Mouse (Mus musculus) adrenal gland, postnatal 25 days (tissue): ENCODE results near the gene Slc17a3. TPM values are rescaled to one million over a fixed set of nuclear protein-coding genes. Genes with fewer than 3 reads are reported as not detected.

Source experiments
- DNase-seq: peaks from one replicate; pipeline ENCODE4 v3.0.0; 2021; ENCODE audit warnings: mixed read lengths
- total RNA-seq: library from RNA; stranded (reverse); gene quantifications from 2 replicates; pipeline ENCODE4 v1.2.3, GENCODE M21; 2021

The Slc17a3 gene
- total RNA-seq, 1 experiment from 2014 or later: 0.46 TPM

- no peak for DNase-seq
Measured at GRCm38 (mm10) chr13:23873141-23873540, 33.9 kb downstream of the Slc17a3 start.

- DNase-seq: no peak
Measured at GRCm38 (mm10) chr13:23879106-23879505, 39.9 kb downstream of the Slc17a3 start.

GRCm38 (mm10) chr13:23879636-23880035 lies 40.4 kb downstream of the Slc17a3 start:
- no peak for DNase-seq

GRCm38 (mm10) chr13:23885540-23885939 lies 46.3 kb downstream of the Slc17a3 start:
- DNase-seq: no peak

GRCm38 (mm10) chr13:23887026-23887725 lies 47.9 kb downstream of the Slc17a3 start:
- no peak for DNase-seq

- no peak for DNase-seq
Measured at GRCm38 (mm10) chr13:23889011-23889605, 49.9 kb downstream of the Slc17a3 start.

GRCm38 (mm10) chr13:23892592-23893268 lies 53.5 kb downstream of the Slc17a3 start:
- DNase-seq: no peak

- DNase-seq: no peak
Measured at GRCm38 (mm10) chr13:23893269-23893593, 54.0 kb downstream of the Slc17a3 start.

GRCm38 (mm10) chr13:23898242-23898641 lies 59.0 kb downstream of the Slc17a3 start:
- no peak for DNase-seq

GRCm38 (mm10) chr13:23906906-23907305 lies 67.7 kb downstream of the Slc17a3 start:
- DNase-seq: no peak

GRCm38 (mm10) chr13:23910121-23910520 lies 70.9 kb downstream of the Slc17a3 start:
- no peak for DNase-seq

Other genes with a start within 250 kb of the Slc17a3 start
- gene Hist1h2be, start 218.3 kb upstream of the Slc17a3 start, total RNA-seq: 18.6 and 18.8 TPM in 2 replicates
- 102 and 118 TPM in 2 replicates for gene Hist1h1e, start 216.9 kb upstream of the Slc17a3 start, total RNA-seq
- 3.5 and 4.3 TPM in 2 replicates for gene Hist1h2ac, start 155.5 kb upstream of the Slc17a3 start, total RNA-seq
- gene Hist1h2bc, start 155.2 kb upstream of the Slc17a3 start, total RNA-seq: 193 and 227 TPM in 2 replicates
- gene Hist1h1t, start 143.6 kb upstream of the Slc17a3 start, total RNA-seq: not detected in 2 replicates
- gene Hist1h4c, start 141.0 kb upstream of the Slc17a3 start, total RNA-seq: 97.6 and 116 TPM in 2 replicates
- 37.3 and 49.1 TPM in 2 replicates for gene Hfe, start 128.6 kb upstream of the Slc17a3 start, total RNA-seq
- 248 and 316 TPM in 2 replicates for gene Hist1h1c, start 100.6 kb upstream of the Slc17a3 start, total RNA-seq
- gene Hist1h3c, start 93.8 kb upstream of the Slc17a3 start, total RNA-seq: 33.0 and 40.6 TPM in 2 replicates
- 56.1 and 68.8 TPM in 2 replicates for gene Hist1h2bb, start 92.7 kb upstream of the Slc17a3 start, total RNA-seq
- 76.6 and 90.4 TPM in 2 replicates for gene Hist1h2ab, start 88.3 kb upstream of the Slc17a3 start, total RNA-seq
- gene Hist1h3b, start 87.2 kb upstream of the Slc17a3 start, total RNA-seq: 94.0 and 112 TPM in 2 replicates
- gene Hist1h4b, start 82.4 kb upstream of the Slc17a3 start, total RNA-seq: 127 and 163 TPM in 2 replicates
- gene Hist1h4a, start 78.2 kb upstream of the Slc17a3 start, total RNA-seq: 73.8 and 80.4 TPM in 2 replicates
- gene Hist1h3a, start 77.0 kb upstream of the Slc17a3 start, total RNA-seq: 78.8 and 80.4 TPM in 2 replicates
- gene Hist1h1a, start 75.8 kb upstream of the Slc17a3 start, total RNA-seq: 76.4 and 84.2 TPM in 2 replicates
- gene Trim38, start 69.5 kb upstream of the Slc17a3 start, total RNA-seq: 0.33 TPM in 1 of 2 replicates, not detected in the other
- 0.81 TPM in 1 of 2 replicates, not detected in the other for gene Slc17a2, start 32.4 kb upstream of the Slc17a3 start, total RNA-seq
- gene Slc17a1, start 28.3 kb downstream of the Slc17a3 start, total RNA-seq: not detected in 2 replicates
- 0.30 TPM in 1 of 2 replicates, not detected in the other for gene Slc17a4, start 75.6 kb downstream of the Slc17a3 start, total RNA-seq
- gene Hist1h2ba, start 94.7 kb downstream of the Slc17a3 start, total RNA-seq: not detected in 2 replicates
- gene Hist1h2aa, start 95.0 kb downstream of the Slc17a3 start, total RNA-seq: not detected in 2 replicates
- 0.90 and 2.9 TPM in 2 replicates for gene Scgn, start 151.8 kb downstream of the Slc17a3 start, total RNA-seq